Mouse (Mus musculus) layer of hippocampus, postnatal 25 days (tissue): ENCODE data around the gene Olfr215. TPM values are rescaled to one million over a fixed set of nuclear protein-coding genes. Genes with fewer than 3 reads are reported as not detected.
"Not testable (repeated sequence)": the region's sequence is repeated elsewhere in the genome, so short reads cannot be mapped to it uniquely, and the experiment has no call there.

Experiments used
- DNase-seq, 2 experiments: peaks; one replicate each; pipeline ENCODE4 v3.0.0; 2022; ENCODE audit warnings: mixed read lengths in 2 of 2, low spot score in 1 of 2; ENCODE audit errors: extremely low spot score in 1 of 2
- total RNA-seq, 2 experiments: library from RNA; stranded (reverse); gene quantifications; 2 replicates each; pipeline ENCODE4 v1.2.3; 2021

Gene Olfr215
- total RNA-seq, result not detected

- no peak for DNase-seq
These were observed at the start of gene Olfr215 for GRCm38 (mm10) chr6:116584095-116584494. TSS of gene Olfr215 (minus strand) at chr6:116584195.

GRCm38 (mm10) chr6:116632129-116632528, 48.1 kb upstream of the Olfr215 start:
- peak; percentile 40 to 84 for DNase-seq

GRCm38 (mm10) chr6:116629766-116630165, 45.8 kb upstream of the Olfr215 start:
- no peak for DNase-seq

- peak; percentile 60 to 64 for DNase-seq
These were observed 44.7 kb upstream of the Olfr215 start, which contains the start of gene Zfp422 for GRCm38 (mm10) chr6:116628539-116629171. TSS of gene Zfp422 (minus strand) at chr6:116628999.

- no peak for DNase-seq
These were observed 44.1 kb upstream of the Olfr215 start for GRCm38 (mm10) chr6:116628095-116628494.

- DNase-seq, result not testable (repeated sequence)
These were observed 42.4 kb upstream of the Olfr215 start for GRCm38 (mm10) chr6:116626417-116626816.

GRCm38 (mm10) chr6:116621318-116622023, 37.5 kb upstream of the Olfr215 start:
- DNase-seq, result no peak

- no peak for DNase-seq
These were observed 34.1 kb upstream of the Olfr215 start for GRCm38 (mm10) chr6:116618073-116618472.

- no peak for DNase-seq
These were observed 31.7 kb upstream of the Olfr215 start for GRCm38 (mm10) chr6:116615719-116616118.

GRCm38 (mm10) chr6:116607230-116607629, 23.2 kb upstream of the Olfr215 start:
- no peak for DNase-seq

GRCm38 (mm10) chr6:116600969-116601368, 17.0 kb upstream of the Olfr215 start:
- DNase-seq, result not testable (repeated sequence)

- peak in 1 of 2 experiments; percentile 36 for DNase-seq
These were observed 14.2 kb downstream of the Olfr215 start for GRCm38 (mm10) chr6:116569834-116570233.

GRCm38 (mm10) chr6:116554952-116555351, 29.0 kb downstream of the Olfr215 start:
- DNase-seq, result no peak

- no peak for DNase-seq
These were observed 30.1 kb downstream of the Olfr215 start, which contains the start of gene Olfr214 for GRCm38 (mm10) chr6:116553935-116554334. TSS of gene Olfr214 (plus strand) at chr6:116554235.

- not testable (repeated sequence) for DNase-seq
These were observed 33.2 kb downstream of the Olfr215 start, which contains the start of gene Gm5580 for GRCm38 (mm10) chr6:116550841-116551240. TSS of gene Gm5580 (plus strand) at chr6:116551141.

GRCm38 (mm10) chr6:116542500-116542899, 41.5 kb downstream of the Olfr215 start:
- DNase-seq, result no peak

- no peak for DNase-seq
These were observed 45.8 kb downstream of the Olfr215 start, which contains the start of gene Olfr213 for GRCm38 (mm10) chr6:116538156-116538555. TSS of gene Olfr213 (plus strand) at chr6:116538456.

Other genes starting within 250 kb of the Olfr215 start
- 10 to 100 TPM; 57.3 to 58.9 TPM for gene March8, start 246.2 kb downstream of the Olfr215 start, total RNA-seq
- 1 to 10 TPM; 2.5 to 4.0 TPM for gene Alox5, start 123.0 kb downstream of the Olfr215 start, total RNA-seq
- gene Olfr211, start 95.1 kb downstream of the Olfr215 start, total RNA-seq, result not detected
- gene Olfr212, start 77.7 kb downstream of the Olfr215 start, total RNA-seq, result not detected
- not detected for gene Olfr213, start 45.7 kb downstream of the Olfr215 start, total RNA-seq
- 1 to 10 TPM; 2.6 to 2.8 TPM for gene Gm5580, start 33.1 kb downstream of the Olfr215 start, total RNA-seq
- gene Olfr214, start 30.0 kb downstream of the Olfr215 start, total RNA-seq, result not detected
- 10 to 100 TPM; 21.9 to 24.4 TPM for gene Zfp422, start 44.8 kb upstream of the Olfr215 start, total RNA-seq
- 1 to 10 TPM; 1.1 to 2.9 TPM for gene Depp1, start 66.4 kb upstream of the Olfr215 start, total RNA-seq
- 1 to 10 TPM; 2.2 to 2.8 TPM for gene Rassf4, start 89.8 kb upstream of the Olfr215 start, total RNA-seq
- gene Tmem72, start 132.7 kb upstream of the Olfr215 start, total RNA-seq, result under 1 TPM; 0.21 to 0.22 TPM